ENCODE assay signal across 21 mouse cellular contexts in the genomic region with DNA sequence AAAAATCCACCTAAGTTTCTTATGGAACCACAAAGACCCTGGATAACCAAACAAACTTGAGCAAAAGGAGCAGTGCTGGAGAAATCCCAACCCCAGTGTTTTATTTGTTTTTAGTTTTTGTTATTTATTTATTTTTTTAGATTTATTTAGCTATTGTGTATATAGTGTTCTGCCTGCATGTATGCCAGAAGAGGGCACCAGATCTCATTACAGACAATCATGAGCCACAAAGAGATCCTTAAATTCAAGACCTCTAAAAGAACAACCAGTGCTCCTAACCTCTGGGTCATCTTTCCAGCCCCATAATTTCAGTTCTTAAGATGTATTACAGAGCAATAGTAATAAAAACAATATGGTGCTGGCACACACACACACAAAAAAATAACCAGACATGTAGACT. TPM values are rescaled to one million over a fixed set of nuclear protein-coding genes. Genes with fewer than 3 reads are reported as not detected.
A peak's percentile ranks its signal among the peaks of the same experiment; 100 is the strongest.
DNase-seq lines count a peak whose midpoint lies in the region; ATAC-seq and TF ChIP-seq lines count a peak whose summit lies in the region.
"Had no signal": no experiment of that assay in that cellular context is flagged by ENCODE, and none has a peak within 500 bp of the region (broad histone marks: within the 10 kb centered on the region; RNA-seq: fewer than 3 reads in every experiment).

No protein-coding gene starts in this region.

- no peaks in the 10 kb centered on the region for H3K79me2 ChIP-seq in heart, adult 2 months (replicated peaks; ENCODE audit: control insufficient read depth, insufficient read depth, low read length)
- no peaks in the 10 kb centered on the region for H3K79me2 ChIP-seq in CH12.LX (replicated peaks; ENCODE audit: control insufficient read depth, extremely low read depth, insufficient read depth, poor library complexity, severe bottlenecking)

- no peak overlapping the region for H3K4me3 ChIP-seq in heart, adult 2 months
- H3K4me3 ChIP-seq in heart, embryonic 11.5 days (ENCODE audit: low read depth, low read length), result no peak overlapping the region
- no peak overlapping the region for H3K4me3 ChIP-seq in liver, postnatal 0 days (ENCODE audit: low read depth, low read length)
- no peak overlapping the region for H3K4me3 ChIP-seq in liver, embryonic 11.5 days (ENCODE audit: low read depth, low read length)
- H3K4me3 ChIP-seq in CH12.LX (replicated peaks in 1 of 3; ENCODE audit: low read depth in 2 of 3, low read length in 2 of 3, poor library complexity in 1 of 3), result no peak overlapping the region
- H3K4me3 ChIP-seq: kidney, embryonic 15.5 days; limb, embryonic 15.5 days; megakaryocyte, embryonic 14.5 days; neural tube, embryonic 13.5 days had no signal

- TF ChIP-seq RAD21 in CH12.LX (IDR thresholded peaks at IDR 0.05; ENCODE audit: low read depth, low read length), result peak; percentile 32

- no peaks in the 10 kb centered on the region for H3K4me1 ChIP-seq in heart, adult 2 months (ENCODE audit: control insufficient read depth, insufficient read depth, low read length)
- no peaks in the 10 kb centered on the region for H3K4me1 ChIP-seq in heart, embryonic 11.5 days (ENCODE audit: control insufficient read depth, insufficient read depth, low read length)
- H3K4me1 ChIP-seq in liver, postnatal 0 days (ENCODE audit: insufficient read depth), result no peaks in the 10 kb centered on the region
- no peaks in the 10 kb centered on the region for H3K4me1 ChIP-seq in liver, embryonic 11.5 days (replicated peaks; ENCODE audit: control insufficient read depth, insufficient read depth, low read length)
- no peaks in the 10 kb centered on the region for H3K4me1 ChIP-seq in CH12.LX (ENCODE audit: control insufficient read depth in 1 of 2, insufficient read depth in 2 of 2)
- H3K4me1 ChIP-seq: kidney, embryonic 15.5 days; limb, embryonic 15.5 days; megakaryocyte, embryonic 14.5 days; neural tube, embryonic 13.5 days had no signal

- H3K9ac ChIP-seq in heart, adult 2 months (ENCODE audit: low read depth, low read length), result no peak overlapping the region
- no peak overlapping the region for H3K9ac ChIP-seq in heart, embryonic 11.5 days (ENCODE audit: low read depth, low read length)
- no peak overlapping the region for H3K9ac ChIP-seq in liver, postnatal 0 days (replicated peaks)
- no peak overlapping the region for H3K9ac ChIP-seq in liver, embryonic 11.5 days (ENCODE audit: low read depth, low read length)
- H3K9ac ChIP-seq in CH12.LX (ENCODE audit: insufficient read depth, low read depth), result no peak overlapping the region
- H3K9ac ChIP-seq: kidney, embryonic 15.5 days; limb, embryonic 15.5 days; neural tube, embryonic 13.5 days had no signal

- in situ Hi-C loops in CH12.LX (cut with MboI; ENCODE audit: low pct_ligation_motif_present, low pct_unique_long_range_greater_than_20kb, low sequenced_read_pairs), result loop anchor here (25.0 kb wide), 1 partner anchor 325 kb away; no protein-coding TSS in a partner anchor

- H3K4me2 ChIP-seq in heart, embryonic 11.5 days, result no peak overlapping the region
- no peak overlapping the region for H3K4me2 ChIP-seq in liver, postnatal 0 days (ENCODE audit: low read depth, low read length)
- no peak overlapping the region for H3K4me2 ChIP-seq in liver, embryonic 11.5 days
- H3K4me2 ChIP-seq in CH12.LX (ENCODE audit: insufficient read depth, low read depth, poor library complexity, severe bottlenecking), result no peak overlapping the region
- H3K4me2 ChIP-seq: kidney, embryonic 15.5 days; limb, embryonic 15.5 days; neural tube, embryonic 13.5 days had no signal

- no peaks in the 10 kb centered on the region for H3K36me3 ChIP-seq in heart, adult 2 months (ENCODE audit: control insufficient read depth, insufficient read depth, low read length)
- no peaks in the 10 kb centered on the region for H3K36me3 ChIP-seq in heart, embryonic 11.5 days (ENCODE audit: control insufficient read depth, insufficient read depth, low read length)
- no peaks in the 10 kb centered on the region for H3K36me3 ChIP-seq in liver, postnatal 0 days (replicated peaks; ENCODE audit: insufficient read depth, low read length)
- no peaks in the 10 kb centered on the region for H3K36me3 ChIP-seq in liver, embryonic 11.5 days (ENCODE audit: control insufficient read depth, insufficient read depth, low read length)
- H3K36me3 ChIP-seq in CH12.LX (replicated peaks in 1 of 2; ENCODE audit: control insufficient read depth in 1 of 2, insufficient read depth in 1 of 2, low read length in 1 of 2), result no peaks in the 10 kb centered on the region
- H3K36me3 ChIP-seq: kidney, embryonic 15.5 days; limb, embryonic 15.5 days; neural tube, embryonic 13.5 days had no signal

- peak; percentile 50 for TF ChIP-seq CTCF in heart, adult 2 months (IDR thresholded peaks at IDR 0.05)
- peak; percentile 38 for TF ChIP-seq CTCF in liver, postnatal 0 days (IDR thresholded peaks at IDR 0.05; ENCODE audit: low read depth)
- TF ChIP-seq CTCF in CH12.LX (conservative IDR thresholded peaks at IDR 0.05 in 1 of 2, IDR thresholded peaks at IDR 0.05 in 1 of 2; ENCODE audit: low read depth in 2 of 2, low read length in 2 of 2), result peak in 1 of 2 experiments; percentile 45; a peak in 2 of 4 replicates

- H3K9me3 ChIP-seq in heart, embryonic 11.5 days (replicated peaks; ENCODE audit: control insufficient read depth, low read length), result no peaks in the 10 kb centered on the region
- no peaks in the 10 kb centered on the region for H3K9me3 ChIP-seq in liver, postnatal 0 days (ENCODE audit: low read length)
- no peaks in the 10 kb centered on the region for H3K9me3 ChIP-seq in liver, embryonic 11.5 days (ENCODE audit: control insufficient read depth, low read length)
- no peaks in the 10 kb centered on the region for H3K9me3 ChIP-seq in CH12.LX (replicated peaks; ENCODE audit: low read length)
- H3K9me3 ChIP-seq: kidney, embryonic 15.5 days; limb, embryonic 15.5 days; megakaryocyte, embryonic 14.5 days; neural tube, embryonic 13.5 days had no signal

- no peak overlapping the region for H3K27ac ChIP-seq in heart, adult 2 months
- H3K27ac ChIP-seq in heart, embryonic 11.5 days (ENCODE audit: low read depth, low read length), result no peak overlapping the region
- no peak overlapping the region for H3K27ac ChIP-seq in liver, postnatal 0 days (ENCODE audit: low read depth)
- H3K27ac ChIP-seq in liver, embryonic 11.5 days (ENCODE audit: low read depth, low read length), result no peak overlapping the region
- H3K27ac ChIP-seq in CH12.LX (ENCODE audit: insufficient read depth, low read depth), result no peak overlapping the region
- H3K27ac ChIP-seq: kidney, embryonic 15.5 days; limb, embryonic 15.5 days; neural tube, embryonic 13.5 days had no signal

- no peak for TF ChIP-seq EP300 in heart, adult 2 months (IDR thresholded peaks at IDR 0.05; ENCODE audit: insufficient read depth, low read depth, low read length)
- no peak for TF ChIP-seq EP300 in liver, postnatal 0 days (IDR thresholded peaks at IDR 0.05; ENCODE audit: low read depth)
- no peak for TF ChIP-seq EP300 in CH12.LX (IDR thresholded peaks at IDR 0.05; ENCODE audit: low read length)

- intact Hi-C loops in heart, adult 2 months (cut with DNase I), result loop anchor here (5.0 kb wide), 1 partner anchor 305 kb away; no protein-coding TSS in a partner anchor

- no peak for ATAC-seq in heart, embryonic 11.5 days (replicated peaks; ENCODE audit: insufficient number of reproducible peaks, low FRiP score, low TSS enrichment)
- ATAC-seq in liver, postnatal 0 days, result no peak
- no peak for ATAC-seq in liver, embryonic 11.5 days (replicated peaks; ENCODE audit: low FRiP score)
- peak; percentile 63; the same call in 1 of the 2 replicates for ATAC-seq in megakaryocyte progenitor cell, adult 5-6 weeks (replicated peaks; ENCODE audit: poor library complexity)
- ATAC-seq: forebrain, embryonic 14.5 days had no signal

- TF ChIP-seq POLR2A in heart, adult 2 months (IDR thresholded peaks at IDR 0.05; ENCODE audit: insufficient read depth, low read depth, low read length), result no peak
- no peak for TF ChIP-seq POLR2A in CH12.LX (IDR thresholded peaks at IDR 0.05; ENCODE audit: low read depth, low read length)

- no peak for DNase-seq in heart, adult 2 months
- no peak for DNase-seq in liver, postnatal 0 days
- DNase-seq in liver, embryonic 11.5 days (ENCODE audit: low spot score), result no peak
- DNase-seq in CH12.LX (ENCODE audit: extremely low read depth), result no peak
- no peak for DNase-seq in cerebellum, adult 9-10 months
- no peak for DNase-seq in cerebellum, postnatal 36 days
- DNase-seq: cerebellum, adult 18-20 months; heart, postnatal 14 days; layer of hippocampus, adult 9-11 months; lung, adult 2 months; retina, postnatal 1 day had no signal

- dilution Hi-C loops in CH12.LX (cut with MboI; ENCODE audit: extremely low pct_ligation_motif_present, extremely low pct_unique_long_range_greater_than_20kb, low sequenced_read_pairs), result no loop called here

- no peaks in the 10 kb centered on the region for H3K27me3 ChIP-seq in heart, adult 2 months (ENCODE audit: control insufficient read depth, insufficient read depth, low read length)
- no peaks in the 10 kb centered on the region for H3K27me3 ChIP-seq in heart, embryonic 11.5 days (ENCODE audit: control insufficient read depth, insufficient read depth, low read length)
- no peaks in the 10 kb centered on the region for H3K27me3 ChIP-seq in liver, postnatal 0 days (ENCODE audit: insufficient read depth, low read length)
- H3K27me3 ChIP-seq in liver, embryonic 11.5 days (replicated peaks; ENCODE audit: control insufficient read depth, insufficient read depth, low read length), result no peaks in the 10 kb centered on the region
- H3K27me3 ChIP-seq in CH12.LX (replicated peaks), result no peaks in the 10 kb centered on the region
- H3K27me3 ChIP-seq: kidney, embryonic 15.5 days; limb, embryonic 15.5 days; megakaryocyte, embryonic 14.5 days; neural tube, embryonic 13.5 days had no signal

RNA-seq across cellular contexts. Expression of a gene that starts 26.5 kb away (rescaled TPM):
- total RNA-seq in heart, adult 2 months (2021), result not detected
- polyA plus RNA-seq in heart, adult 2 months (2012; rRNA removed), result not detected in 2 replicates
- not detected in 2 replicates for polyA plus RNA-seq in heart, embryonic 11.5 days (2014; fragmentation: Nextera tagmentation; extraction: Ambion mirVana)
- polyA plus RNA-seq in liver, postnatal 0 days (2015; fragmentation: Nextera tagmentation; extraction: Ambion mirVana), result not detected in 2 replicates
- not detected in 2 replicates for polyA plus RNA-seq in liver, embryonic 11.5 days (2014; fragmentation: Nextera tagmentation; extraction: Ambion mirVana)
- total RNA-seq in CH12.LX (2012; rRNA removed) (not detected in 2 replicates), CH12.LX (2014; rRNA removed) (not detected in 2 replicates)
- polyA plus RNA-seq in CH12.LX (2012; ENCODE audit: insufficient read length, low read depth), result not detected in 2 replicates
- total RNA-seq in megakaryocyte progenitor cell, adult 5-6 weeks (2015), result not detected in 2 replicates
- total RNA-seq in megakaryocyte progenitor cell, adult 5-6 weeks (2017), result not detected in 2 replicates
- total RNA-seq: heart, adult 8-10 months; heart, postnatal 14 days; left cerebral cortex, postnatal 14 days had no signal
- polyA plus RNA-seq: forebrain, embryonic 14.5 days; kidney, embryonic 15.5 days; limb, embryonic 15.5 days; lung, adult 2 months; neural tube, embryonic 13.5 days; stomach, embryonic 16.5 days had no signal

RNA-seq across cellular contexts. Expression of a gene that starts 54.5 kb away (rescaled TPM):
- total RNA-seq in heart, adult 2 months (2021), result not detected
- polyA plus RNA-seq in heart, adult 2 months (2012; rRNA removed), result not detected in 2 replicates
- not detected in 2 replicates for polyA plus RNA-seq in heart, embryonic 11.5 days (2014; fragmentation: Nextera tagmentation; extraction: Ambion mirVana)
- polyA plus RNA-seq in liver, postnatal 0 days (2015; fragmentation: Nextera tagmentation; extraction: Ambion mirVana), result not detected in 2 replicates
- not detected in 2 replicates for polyA plus RNA-seq in liver, embryonic 11.5 days (2014; fragmentation: Nextera tagmentation; extraction: Ambion mirVana)
- total RNA-seq in CH12.LX (2012; rRNA removed), result not detected in 2 replicates
- not detected in 2 replicates for total RNA-seq in CH12.LX (2014; rRNA removed)
- not detected in 2 replicates for polyA plus RNA-seq in CH12.LX (2012; ENCODE audit: insufficient read length, low read depth)
- not detected in 2 replicates for total RNA-seq in megakaryocyte progenitor cell, adult 5-6 weeks (2015)
- total RNA-seq in megakaryocyte progenitor cell, adult 5-6 weeks (2017), result not detected in 2 replicates
- total RNA-seq: heart, adult 8-10 months; heart, postnatal 14 days; left cerebral cortex, postnatal 14 days had no signal
- polyA plus RNA-seq: forebrain, embryonic 14.5 days; kidney, embryonic 15.5 days; limb, embryonic 15.5 days; lung, adult 2 months; neural tube, embryonic 13.5 days; stomach, embryonic 16.5 days had no signal

RNA-seq across cellular contexts. Expression of a gene that starts 59.3 kb away (rescaled TPM):
- 10 to 100 TPM; 34.4 to 35.6 TPM for total RNA-seq in heart, adult 2 months (2021)
- 15.5 and 24.6 TPM in 2 replicates for polyA plus RNA-seq in heart, adult 2 months (2012; rRNA removed)
- polyA plus RNA-seq in heart, embryonic 11.5 days (2014; fragmentation: Nextera tagmentation; extraction: Ambion mirVana), result 64.0 and 72.1 TPM in 2 replicates
- 39.0 and 39.4 TPM in 2 replicates for polyA plus RNA-seq in liver, postnatal 0 days (2015; fragmentation: Nextera tagmentation; extraction: Ambion mirVana)
- 51.5 and 59.6 TPM in 2 replicates for polyA plus RNA-seq in liver, embryonic 11.5 days (2014; fragmentation: Nextera tagmentation; extraction: Ambion mirVana)
- total RNA-seq in CH12.LX (2012; rRNA removed), result 3.4 and 3.9 TPM in 2 replicates
- total RNA-seq in CH12.LX (2014; rRNA removed), result 11.0 and 12.2 TPM in 2 replicates
- polyA plus RNA-seq in CH12.LX (2012; ENCODE audit: insufficient read length, low read depth), result 20.8 and 23.1 TPM in 2 replicates
- 190 and 214 TPM in 2 replicates for total RNA-seq in megakaryocyte progenitor cell, adult 5-6 weeks (2015)
- total RNA-seq in megakaryocyte progenitor cell, adult 5-6 weeks (2017), result 115 and 154 TPM in 2 replicates
